Mouse (Mus musculus) forebrain, embryonic 10.5 days (tissue): ENCODE data around the gene Utf1. TPM values are rescaled to one million over a fixed set of nuclear protein-coding genes. Genes with fewer than 3 reads are reported as not detected.

Experiments used
- DNase-seq: peaks from one replicate; pipeline ENCODE4 v3.0.0-alpha.2; 2017; ENCODE audit warnings: low spot score; ENCODE audit errors: extremely low spot score
- H3K27ac ChIP-seq: fragments of 300-500 bp; sonication (generic); 2 replicates; pipeline ENCODE4 v1.5.1; 2016; ENCODE audit warnings: mild to moderate bottlenecking
- H3K27me3 ChIP-seq: fragments of 300-500 bp; sonication (generic); 2 replicates; pipeline ENCODE4 v1.6.1; 2016; ENCODE audit warnings: mild to moderate bottlenecking; ENCODE audit not compliant: poor library complexity, severe bottlenecking
- H3K36me3 ChIP-seq: fragments of 300-500 bp; sonication (generic); replicated peaks from 2 replicates; pipeline ENCODE4 v1.6.1; 2016; ENCODE audit warnings: mild to moderate bottlenecking, moderate library complexity
- H3K4me1 ChIP-seq: fragments of 300-500 bp; sonication (generic); 2 replicates; pipeline ENCODE4 v1.6.1; 2016
- H3K4me3 ChIP-seq: fragments of 300-500 bp; sonication (generic); 2 replicates; pipeline ENCODE4 v1.5.1; 2016; ENCODE audit warnings: mild to moderate bottlenecking, moderate library complexity
- H3K9me3 ChIP-seq: fragments of 300-500 bp; sonication (generic); 2 replicates; pipeline ENCODE4 v1.6.1; 2016; ENCODE audit warnings: mild to moderate bottlenecking, moderate library complexity
- WGBS: fragments of 180-500 bp; shearing (Covaris S2); methylation state at CpG from one replicate; pipeline ENCODE4 v1.1.7; 2016; 5-methylcytosine and 5-hydroxymethylcytosine counted together
- polyA plus RNA-seq: library from polyadenylated mRNA; unstranded; fragments of >200 nt; fragmentation: Nextera tagmentation; extraction: Ambion mirVana; gene quantifications from 2 replicates; pipeline ENCODE4 v1.2.1, GENCODE M21; 2016

Utf1 gene
- polyA plus RNA-seq, 1 experiment from 2014 or later: not detected

- no peak overlapping the region for H3K4me3 ChIP-seq
- peaks cover 69% of the 10 kb centered on the region for H3K27me3 ChIP-seq
- H3K9me3 ChIP-seq: no peaks in the 10 kb centered on the region
- WGBS: 43% methylated on average over 5 of the region's 5 CpGs
- DNase-seq: no peak
- H3K27ac ChIP-seq: no peak overlapping the region
- no peaks in the 10 kb centered on the region for H3K36me3 ChIP-seq
- H3K4me1 ChIP-seq: peaks cover 20% of the 10 kb centered on the region
Observed at GRCm38 (mm10) chr7:139968428-139968827, 24.8 kb downstream of the Utf1 start.

DNA sequence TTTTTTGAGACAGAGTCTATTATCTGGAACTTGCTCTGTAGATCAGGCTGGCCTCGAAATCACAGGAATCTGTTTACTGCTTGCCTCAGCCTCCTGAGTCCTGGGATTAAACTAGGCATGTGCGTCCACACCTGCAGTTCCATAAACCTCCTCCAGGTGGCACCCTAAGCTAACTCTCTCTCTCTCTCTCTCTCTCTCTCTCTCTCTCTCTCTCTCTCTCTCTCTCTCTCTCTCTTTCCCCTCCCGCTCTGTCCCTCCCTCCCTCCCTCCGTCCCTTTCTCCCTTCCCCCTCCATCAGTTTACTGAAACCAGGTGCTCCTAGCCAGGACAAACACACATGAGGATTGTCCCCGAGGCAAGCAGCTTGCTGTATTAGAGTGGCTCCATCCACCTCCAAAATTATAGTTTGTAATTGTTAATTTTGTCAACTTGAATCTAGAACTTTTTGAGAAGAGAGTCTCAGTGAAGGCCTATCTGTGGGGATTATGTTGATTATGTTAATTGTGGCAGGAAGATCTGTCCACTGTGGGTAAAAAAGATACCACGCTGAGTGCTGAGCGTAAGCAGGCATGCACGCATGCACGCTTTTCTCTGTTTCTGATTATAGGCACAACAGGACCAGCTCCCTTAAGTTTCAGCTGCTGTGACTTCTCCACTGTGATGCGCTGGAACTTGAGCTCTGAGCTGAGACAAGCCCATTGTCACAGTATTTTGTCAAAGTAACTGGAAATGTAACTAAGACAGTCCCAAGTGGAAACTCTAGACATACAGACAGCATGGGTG is 25.9 kb downstream of the Utf1 start:
- Histone ChIP-seq H3K36me3 (no peaks in the 10 kb centered on the region), H3K9me3 (no peaks in the 10 kb centered on the region), H3K4me3 (no peak overlapping the region), H3K27me3 (peaks cover 63% of the 10 kb centered on the region), H3K27ac (0 out of 2 replicates have a peak overlapping the region, but pooled peaks have one; percentile 11), H3K4me1 (peaks cover 20% of the 10 kb centered on the region)
- DNase-seq: peak; percentile 78
- WGBS: 36% methylated on average over 10 of the region's 10 CpGs

DNA sequence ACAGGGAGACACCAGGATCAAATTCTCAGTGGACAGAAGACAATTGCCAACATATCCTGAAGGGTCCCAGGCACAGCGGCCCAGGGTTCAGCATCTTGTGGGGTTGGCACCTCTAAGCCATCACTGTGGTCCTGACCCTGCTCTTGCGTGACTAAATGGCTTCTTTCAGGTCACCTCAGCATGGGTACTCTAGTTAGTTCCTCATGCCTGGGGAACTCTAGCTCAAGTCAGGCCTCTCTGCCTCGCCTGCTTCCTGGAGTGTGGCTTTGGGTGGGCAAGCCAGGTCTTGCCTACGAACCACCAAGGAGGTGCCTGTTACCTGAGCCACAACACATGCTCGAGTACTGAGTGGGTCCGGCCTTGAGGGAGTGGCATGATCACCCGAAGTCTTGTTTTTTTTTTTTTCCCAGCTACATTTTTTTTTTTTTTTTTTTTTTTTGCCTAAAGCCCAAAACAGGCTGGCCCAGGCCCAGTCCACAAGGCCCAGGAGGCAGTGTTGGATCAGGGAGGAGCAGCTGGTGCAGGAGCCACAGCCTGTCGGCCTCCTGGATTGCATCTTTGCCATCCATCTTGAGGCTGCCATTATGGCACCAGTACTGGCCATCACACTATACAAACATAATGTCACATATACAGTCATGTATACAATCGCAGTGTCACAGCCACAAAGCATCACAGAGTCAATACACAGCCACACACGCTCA is 26.8 kb downstream of the Utf1 start:
- Histone ChIP-seq H3K27me3 (peaks cover 57% of the 10 kb centered on the region), H3K9me3 (no peaks in the 10 kb centered on the region), H3K27ac (0 out of 2 replicates have a peak overlapping the region, but pooled peaks have one; percentile 11), H3K36me3 (no peaks in the 10 kb centered on the region), H3K4me1 (peaks cover 20% of the 10 kb centered on the region), H3K4me3 (no peak overlapping the region)
- no peak for DNase-seq
- 79% methylated on average over 10 of the region's 10 CpGs for WGBS

- Histone ChIP-seq H3K27ac (no peak overlapping the region), H3K4me3 (no peak overlapping the region), H3K4me1 (peaks cover 24% of the 10 kb centered on the region), H3K9me3 (no peaks in the 10 kb centered on the region), H3K36me3 (no peaks in the 10 kb centered on the region), H3K27me3 (peaks cover 55% of the 10 kb centered on the region)
- WGBS: 84% methylated on average over 5 of the region's 5 CpGs
- DNase-seq: no peak
Observed at GRCm38 (mm10) chr7:139970979-139971378, 27.4 kb downstream of the Utf1 start.

DNA sequence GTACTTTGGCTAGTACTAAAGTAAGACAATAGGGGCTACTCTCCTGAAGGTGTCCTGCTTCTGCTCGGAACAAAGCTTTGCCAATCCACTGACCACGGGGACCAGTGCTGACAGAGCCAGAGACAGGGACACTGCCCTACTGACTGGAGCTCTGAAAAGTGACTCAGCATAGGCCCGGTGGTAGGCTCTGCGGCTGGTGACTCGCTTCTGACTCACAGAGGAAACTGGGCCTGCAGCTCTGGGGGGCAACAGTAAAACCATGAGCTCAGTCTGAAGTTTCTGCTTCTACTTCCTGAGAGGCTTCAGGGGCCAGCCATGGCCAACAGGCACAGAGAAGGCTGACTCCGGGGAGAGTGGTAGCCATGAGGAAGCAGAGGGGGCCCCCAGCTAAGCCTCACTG is 27.8 kb downstream of the Utf1 start:
- no peaks in the 10 kb centered on the region for H3K9me3 ChIP-seq
- no peaks in the 10 kb centered on the region for H3K36me3 ChIP-seq
- H3K4me1 ChIP-seq: peaks cover 24% of the 10 kb centered on the region
- DNase-seq: no peak
- no peak overlapping the region for H3K4me3 ChIP-seq
- H3K27me3 ChIP-seq: peaks cover 60% of the 10 kb centered on the region
- WGBS: 73% methylated on average over 6 of the region's 6 CpGs
- H3K27ac ChIP-seq: no peak overlapping the region

DNA sequence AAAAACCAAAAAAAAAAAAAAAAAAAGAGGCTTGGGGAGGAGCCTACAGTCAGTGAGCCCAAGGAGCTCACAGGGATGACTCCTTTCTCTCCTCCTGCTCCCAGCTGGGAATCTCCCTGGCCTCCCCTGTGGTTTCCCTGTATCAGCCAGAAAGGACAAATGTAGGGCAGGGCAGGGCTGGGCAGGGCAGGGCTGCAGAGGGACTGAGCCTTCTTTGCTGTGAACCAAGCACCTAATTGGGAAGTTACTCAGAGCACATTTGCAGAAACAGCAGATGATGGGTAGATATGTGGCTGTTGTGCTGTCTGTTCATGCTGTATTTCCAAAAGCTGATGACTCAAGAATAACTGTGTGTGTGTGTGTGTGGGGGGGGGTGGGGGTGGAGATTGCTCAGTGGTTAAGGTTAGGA is 29.3 kb downstream of the Utf1 start:
- H3K36me3 ChIP-seq: no peaks in the 10 kb centered on the region
- peaks cover 17% of the 10 kb centered on the region for H3K4me1 ChIP-seq
- no peak for DNase-seq
- H3K4me3 ChIP-seq: no peak overlapping the region
- peaks cover 65% of the 10 kb centered on the region for H3K27me3 ChIP-seq
- H3K27ac ChIP-seq: no peak overlapping the region
- H3K9me3 ChIP-seq: no peaks in the 10 kb centered on the region

DNA sequence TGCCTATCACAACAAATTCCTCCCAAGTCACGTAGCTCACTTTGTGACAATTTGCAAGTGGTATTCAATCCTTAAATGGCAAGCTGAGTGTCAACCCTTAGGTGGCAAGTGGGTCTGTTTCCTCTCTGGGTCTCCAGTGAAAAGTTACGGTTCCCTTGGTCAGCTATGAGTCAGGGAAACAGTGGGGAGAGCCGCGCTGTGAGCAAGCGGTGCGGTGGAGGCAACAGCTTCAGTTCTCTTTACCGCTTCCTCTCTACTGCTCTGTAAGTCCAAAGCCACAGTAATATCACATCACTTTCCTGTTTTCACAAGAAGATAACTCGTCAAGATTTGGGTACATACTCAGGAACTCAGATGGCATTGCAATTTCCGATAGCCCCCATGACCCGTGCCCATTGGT is 30.7 kb downstream of the Utf1 start:
- Histone ChIP-seq H3K27me3 (peaks cover 58% of the 10 kb centered on the region), H3K4me1 (peaks cover 30% of the 10 kb centered on the region), H3K4me3 (no peak overlapping the region), H3K27ac (no peak overlapping the region), H3K36me3 (no peaks in the 10 kb centered on the region), H3K9me3 (no peaks in the 10 kb centered on the region)
- DNase-seq: no peak
- WGBS: 93% methylated on average over 10 of the region's 10 CpGs

- H3K27me3 ChIP-seq: peaks cover 60% of the 10 kb centered on the region
- no peak for DNase-seq
- H3K27ac ChIP-seq: no peak overlapping the region; the same call in 1 of the 2 replicates
- H3K4me1 ChIP-seq: peaks cover 21% of the 10 kb centered on the region
- H3K36me3 ChIP-seq: no peaks in the 10 kb centered on the region
- H3K9me3 ChIP-seq: no peaks in the 10 kb centered on the region
- no peak overlapping the region for H3K4me3 ChIP-seq
- 60% methylated on average over 5 of the region's 5 CpGs for WGBS
Observed at GRCm38 (mm10) chr7:139975471-139975870, 31.9 kb downstream of the Utf1 start.

- Histone ChIP-seq H3K4me3 (peak within 1 kb of the TSS; percentile 66), H3K4me1 (peaks cover 21% of the 10 kb centered on the region), H3K9me3 (no peaks in the 10 kb centered on the region), H3K27ac (peak within 1 kb of the TSS; percentile 80), H3K27me3 (peaks cover 36% of the 10 kb centered on the region), H3K36me3 (no peaks in the 10 kb centered on the region)
- peak; percentile 82 for DNase-seq
- 6% methylated on average over 32 of the region's 32 CpGs for WGBS
Observed at GRCm38 (mm10) chr7:139978278-139978892, 34.8 kb downstream of the Utf1 start, which contains the start of gene 6430531B16Rik. Gene 6430531B16Rik, minus strand, starts transcription at chr7:139978755.

DNA sequence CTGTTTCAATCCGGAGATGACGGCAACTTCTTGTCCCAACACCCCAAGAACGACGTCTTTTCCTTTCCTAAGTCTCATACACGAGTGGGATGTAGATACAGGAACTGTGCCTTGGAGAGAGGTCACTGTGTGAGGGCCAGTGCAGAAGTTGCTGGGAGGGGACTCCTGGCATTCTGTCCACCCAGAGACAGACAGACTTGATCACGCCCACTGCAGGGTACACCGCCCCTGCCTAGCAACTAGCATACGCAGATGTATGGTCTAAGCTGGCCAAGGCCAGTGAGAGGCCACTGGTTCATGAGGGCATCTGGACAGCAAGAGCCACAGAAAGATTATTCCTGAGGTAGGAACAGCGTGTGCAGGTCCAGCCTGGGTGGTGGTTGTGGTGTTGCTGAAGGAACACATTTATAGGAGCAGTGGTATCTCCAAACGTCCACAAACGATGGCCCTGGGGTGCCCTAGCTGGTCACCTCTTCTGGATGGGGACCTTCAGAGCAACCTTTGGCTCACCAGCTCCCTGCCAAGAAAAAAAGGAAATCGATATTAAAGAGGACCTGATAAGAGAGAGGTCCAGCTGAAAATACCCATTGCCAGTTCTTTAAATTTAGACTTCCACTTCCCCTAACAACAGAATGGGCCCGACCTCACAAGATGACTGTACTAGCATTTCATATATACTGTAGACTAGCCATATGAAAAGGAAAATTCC is 35.6 kb downstream of the Utf1 start:
- DNase-seq: no peak
- Histone ChIP-seq H3K4me3 (peak overlapping the region; percentile 66), H3K9me3 (no peaks in the 10 kb centered on the region), H3K4me1 (peaks cover 21% of the 10 kb centered on the region), H3K27ac (no peak overlapping the region), H3K36me3 (no peaks in the 10 kb centered on the region; the same call in 1 of the 2 replicates), H3K27me3 (peaks cover 36% of the 10 kb centered on the region)
- WGBS: 50% methylated on average over 13 of the region's 13 CpGs

GRCm38 (mm10) chr7:139980778-139981177 is 37.2 kb downstream of the Utf1 start:
- WGBS: 55% methylated on average over 3 of the region's 3 CpGs
- Histone ChIP-seq H3K36me3 (peaks cover 7% of the 10 kb centered on the region), H3K27ac (no peak overlapping the region), H3K27me3 (peaks cover 36% of the 10 kb centered on the region), H3K4me3 (no peak overlapping the region), H3K9me3 (no peaks in the 10 kb centered on the region), H3K4me1 (peaks cover 18% of the 10 kb centered on the region)
- DNase-seq: no peak

DNA sequence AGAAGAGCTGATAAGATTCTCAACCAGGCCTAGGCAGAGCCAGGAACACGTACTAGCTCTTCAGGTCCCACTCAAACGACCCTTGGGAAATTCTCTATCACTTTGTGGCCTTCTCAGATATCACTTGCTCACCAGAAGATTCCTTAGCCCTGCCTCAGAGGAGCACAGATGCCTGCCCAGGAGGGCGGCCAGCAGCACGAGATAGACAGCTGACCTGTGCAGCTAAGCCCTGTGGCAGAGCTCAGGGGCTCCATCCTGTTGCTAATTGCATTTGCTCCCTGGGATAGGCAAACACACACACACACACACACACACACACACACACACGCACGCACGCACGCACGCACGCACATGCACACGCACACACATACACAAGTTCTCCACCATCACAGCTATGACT is 38.5 kb downstream of the Utf1 start:
- Histone ChIP-seq H3K27me3 (peaks cover 26% of the 10 kb centered on the region), H3K36me3 (peaks cover 9% of the 10 kb centered on the region), H3K9me3 (no peaks in the 10 kb centered on the region), H3K4me3 (no peak overlapping the region), H3K4me1 (peaks cover 16% of the 10 kb centered on the region), H3K27ac (no peak overlapping the region)
- WGBS: 90% methylated on average over 11 of the region's 11 CpGs
- DNase-seq: no peak
